Comparison of ENCODE assay signal across 8 mouse cellular contexts in the genomic region with DNA sequence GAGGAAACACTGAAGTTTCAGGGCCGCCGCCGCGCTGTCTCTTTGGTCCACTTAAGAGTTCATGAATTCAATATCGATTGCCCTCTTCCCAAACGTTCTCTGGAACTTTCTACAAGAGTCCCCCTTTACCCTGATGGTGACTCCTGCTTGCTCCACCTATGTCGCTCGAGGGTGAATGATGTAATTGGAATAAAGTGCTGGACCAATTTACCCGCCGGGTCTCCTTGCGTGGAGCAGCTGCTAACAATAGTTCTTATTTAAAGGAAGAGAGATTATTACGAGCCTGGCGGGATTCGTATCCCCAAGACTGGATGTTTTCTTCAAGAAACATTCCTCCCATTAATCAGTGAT. TPM values are rescaled to one million over a fixed set of nuclear protein-coding genes. Genes with fewer than 3 reads are reported as not detected.
DNase-seq lines count a peak whose midpoint lies in the region; ATAC-seq and TF ChIP-seq lines count a peak whose summit lies in the region.

A gene (minus strand): TSS at position 135 of the 351 bp plus-strand sequence.

- peak within 1 kb of the TSS; percentile 76 for H3K4me2 ChIP-seq in hindbrain, postnatal 0 days (ENCODE audit: low read depth, low read length)

- DNase-seq in heart, adult 18-20 months = no peak
- DNase-seq in heart, adult 11 months = no peak
- no peak for DNase-seq in adrenal gland, adult 8-10 months
- no peak for DNase-seq in gastrocnemius, adult 2 months
- DNase-seq in hindbrain, postnatal 0 days (ENCODE audit: low spot score) = peak; percentile 9
- DNase-seq in retina, postnatal 1 day = no peak
- DNase-seq in cerebellum, adult 9-11 months = no peak

- no peaks in the 10 kb centered on the region for H3K4me1 ChIP-seq in hindbrain, postnatal 0 days (ENCODE audit: insufficient read depth, low read length)

- TF ChIP-seq CTCF in gastrocnemius, adult 2 months (IDR thresholded peaks at IDR 0.05) = no peak
- TF ChIP-seq CTCF in hindbrain, postnatal 0 days (IDR thresholded peaks at IDR 0.05; ENCODE audit: low read depth) = no peak

- peak within 1 kb of the TSS; percentile 68 for H3K9ac ChIP-seq in hindbrain, postnatal 0 days (replicated peaks; ENCODE audit: low read length)

- peak within 1 kb of the TSS; percentile 100 for H3K27ac ChIP-seq in gastrocnemius, adult 2 months
- peak within 1 kb of the TSS; percentile 95 for H3K27ac ChIP-seq in hindbrain, postnatal 0 days

- no peaks in the 10 kb centered on the region for H3K36me3 ChIP-seq in hindbrain, postnatal 0 days (ENCODE audit: insufficient read depth, low read length)

- 11% methylated on average over 14 of the region's 14 CpGs for WGBS in hindbrain, postnatal 0 days

- no peaks in the 10 kb centered on the region for H3K27me3 ChIP-seq in hindbrain, postnatal 0 days (ENCODE audit: insufficient read depth, low read length)

- ATAC-seq in hindbrain, postnatal 0 days = peak; percentile 36
- no peak; the same call in 1 of the 2 replicates for ATAC-seq in megakaryocyte, adult 5-6 weeks (ENCODE audit: poor library complexity, severe bottlenecking)

- intact Hi-C loops in gastrocnemius, adult 2 months (cut with DNase I) = loop anchor here (1.0 to 10.0 kb wide), 2 partner anchors 17 to 182 kb away; a partner anchor contains a TSS

- H3K4me3 ChIP-seq in gastrocnemius, adult 2 months = peak within 1 kb of the TSS; percentile 73
- H3K4me3 ChIP-seq in hindbrain, postnatal 0 days (ENCODE audit: low read length) = peak within 1 kb of the TSS; percentile 90

- no peaks in the 10 kb centered on the region for H3K9me3 ChIP-seq in hindbrain, postnatal 0 days (ENCODE audit: low read length)

RNA-seq across cellular contexts. Expression of the gene that starts here (rescaled TPM):
- total RNA-seq in heart, adult 18-20 months (2021) = 1,000 to 10,000 TPM in 1 of 2 experiments, 100 to 1,000 TPM in 1; 965 to 1,012 TPM
- total RNA-seq in adrenal gland, adult 8-10 months (2022) = 100 to 1,000 TPM; 265 to 302 (median 283) TPM
- total RNA-seq in gastrocnemius, adult 2 months (2021) = 100 to 1,000 TPM; 301 to 553 TPM
- 30.9 and 36.5 TPM in 2 replicates for total RNA-seq in hindbrain, postnatal 0 days (2014; rRNA removed)
- polyA plus RNA-seq in hindbrain, postnatal 0 days (2015; fragmentation: Nextera tagmentation; extraction: Ambion mirVana) = 101 and 107 TPM in 2 replicates
- total RNA-seq in megakaryocyte, adult 5-6 weeks (2015) = 445 and 515 TPM in 2 replicates
- 230 and 278 TPM in 2 replicates for total RNA-seq in megakaryocyte, adult 5-6 weeks (2017)
